Mouse (Mus musculus): ENCODE results near the gene Krtap5-5. TPM values are rescaled to one million over a fixed set of nuclear protein-coding genes. Genes with fewer than 3 reads are reported as not detected.
"Not testable (repeated sequence)": the region's sequence is repeated elsewhere in the genome, so short reads cannot be mapped to it uniquely, and the experiment has no call there.

Gene Krtap5-5
- total RNA-seq (2022): not detected

- DNase-seq (ENCODE audit: low spot score in 2 of 2): not testable (repeated sequence)
These were observed at the start of gene Krtap5-5 for GRCm38 (mm10) chr7:142229871-142230270. Gene Krtap5-5, minus strand, starts transcription at chr7:142229971.

GRCm38 (mm10) chr7:142279291-142279690 is 49.5 kb upstream of the Krtap5-5 start:
- DNase-seq (ENCODE audit: low spot score in 2 of 2): not testable (repeated sequence)

DNA sequence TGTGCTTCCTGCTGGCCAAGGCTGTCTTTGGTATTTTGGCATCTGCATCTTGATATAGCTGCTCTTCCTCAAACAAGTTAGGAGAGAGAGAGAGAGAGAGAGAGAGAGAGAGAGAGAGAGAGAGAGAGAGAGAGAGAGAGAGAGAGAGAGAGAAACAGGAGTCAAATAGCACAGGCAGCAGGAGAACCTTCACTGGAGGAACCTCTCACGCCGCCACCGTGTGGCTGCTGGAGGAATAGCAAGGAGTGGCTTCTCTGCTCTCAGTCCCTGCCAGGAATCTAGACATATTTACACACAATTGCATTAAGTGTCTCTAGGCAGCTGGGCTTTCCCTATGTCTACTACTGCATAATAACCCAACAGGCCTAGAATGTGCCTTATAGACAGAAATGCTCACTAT is 48.4 kb upstream of the Krtap5-5 start:
- DNase-seq (ENCODE audit: low spot score in 2 of 2): peak in 1 of 2 experiments; percentile 49

GRCm38 (mm10) chr7:142274263-142274662 is 44.5 kb upstream of the Krtap5-5 start, which contains the start of gene Gm4559:
Gene Gm4559, minus strand, starts transcription at chr7:142274363.
- DNase-seq (ENCODE audit: low spot score in 2 of 2): not testable (repeated sequence)

GRCm38 (mm10) chr7:142258254-142258653 is 28.5 kb upstream of the Krtap5-5 start, which contains the start of gene Gm2431:
Gene Gm2431, minus strand, starts transcription at chr7:142258354.
- DNase-seq (ENCODE audit: low spot score in 2 of 2): not testable (repeated sequence)

GRCm38 (mm10) chr7:142255517-142255916 is 25.7 kb upstream of the Krtap5-5 start:
- peak in 1 of 2 experiments; percentile 23 for DNase-seq (ENCODE audit: low spot score in 2 of 2)

GRCm38 (mm10) chr7:142249824-142250223 is 20.1 kb upstream of the Krtap5-5 start:
- DNase-seq (ENCODE audit: low spot score in 2 of 2): peak; percentile 4 to 12

DNA sequence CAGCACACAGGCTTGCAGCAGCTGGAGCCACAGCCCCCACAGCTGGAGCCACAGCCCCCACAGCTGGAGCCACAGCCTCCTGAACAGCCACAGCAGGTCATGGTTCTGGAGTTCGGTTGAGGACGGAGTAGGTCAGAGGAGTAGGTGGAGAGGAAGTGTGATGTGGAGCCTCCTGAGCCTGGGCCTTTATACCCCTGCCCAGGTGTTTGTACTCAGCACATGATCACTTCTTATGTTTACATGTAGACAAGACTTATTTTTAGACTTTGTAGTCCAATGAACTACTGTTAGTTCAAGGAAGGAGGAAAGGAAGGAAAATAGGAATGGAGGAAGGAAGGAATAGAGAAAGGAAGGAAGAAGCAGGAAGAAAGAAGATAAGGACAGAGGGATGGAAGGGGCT is 11.2 kb upstream of the Krtap5-5 start, which contains the start of gene Gm40460:
Gene Gm40460, minus strand, starts transcription at position 101 of the 400 bp plus-strand sequence.
- no peak for DNase-seq (ENCODE audit: low spot score in 2 of 2)

- DNase-seq (ENCODE audit: low spot score in 2 of 2): no peak
These were observed 1.8 kb upstream of the Krtap5-5 start for GRCm38 (mm10) chr7:142231540-142231939.

DNA sequence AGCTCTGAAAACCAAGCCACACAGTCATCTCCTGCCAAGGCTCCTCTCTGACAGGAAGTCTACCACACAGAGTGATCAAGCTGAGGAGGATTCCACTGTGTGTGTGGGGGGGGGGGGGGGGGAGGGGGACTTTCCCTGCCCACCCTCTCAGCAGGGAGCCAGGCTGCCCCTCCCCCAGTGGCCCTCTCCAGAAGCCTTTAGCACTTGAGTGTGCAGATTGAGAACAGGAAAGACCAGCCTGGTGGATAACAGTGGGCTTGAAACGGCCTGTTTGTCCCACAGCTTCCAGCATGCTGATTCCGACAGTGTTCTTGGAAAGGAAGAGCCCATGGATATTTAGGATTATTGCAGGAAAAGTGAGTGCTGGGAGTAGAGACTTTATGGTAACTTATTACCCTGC is 5.3 kb downstream of the Krtap5-5 start:
- DNase-seq (ENCODE audit: low spot score in 2 of 2): no peak

- DNase-seq (ENCODE audit: low spot score in 2 of 2): not testable (repeated sequence)
These were observed 17.6 kb downstream of the Krtap5-5 start for GRCm38 (mm10) chr7:142212136-142212535.

DNA sequence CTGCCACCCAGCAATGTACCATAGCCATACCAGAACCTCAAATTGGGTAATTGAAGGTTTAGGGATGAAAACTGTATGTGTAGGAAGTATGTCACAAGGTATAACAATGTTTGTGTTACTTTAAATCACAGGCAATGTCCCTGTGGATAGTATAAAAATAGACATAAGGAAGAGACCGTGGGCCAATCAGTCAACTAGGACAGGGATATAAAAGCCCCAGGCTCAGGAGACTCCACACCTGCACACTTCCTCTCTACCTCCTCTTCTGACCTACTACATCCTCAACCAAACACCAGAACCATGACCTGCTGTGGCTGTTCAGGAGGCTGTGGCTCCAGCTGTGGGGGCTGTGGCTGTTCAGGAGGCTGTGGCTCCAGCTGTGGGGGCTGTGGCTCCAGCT is 18.2 kb downstream of the Krtap5-5 start, which contains the start of gene Gm7579:
Gene Gm7579, plus strand, starts transcription at position 301 of the 400 bp plus-strand sequence.
- no peak for DNase-seq (ENCODE audit: low spot score in 2 of 2)

DNA sequence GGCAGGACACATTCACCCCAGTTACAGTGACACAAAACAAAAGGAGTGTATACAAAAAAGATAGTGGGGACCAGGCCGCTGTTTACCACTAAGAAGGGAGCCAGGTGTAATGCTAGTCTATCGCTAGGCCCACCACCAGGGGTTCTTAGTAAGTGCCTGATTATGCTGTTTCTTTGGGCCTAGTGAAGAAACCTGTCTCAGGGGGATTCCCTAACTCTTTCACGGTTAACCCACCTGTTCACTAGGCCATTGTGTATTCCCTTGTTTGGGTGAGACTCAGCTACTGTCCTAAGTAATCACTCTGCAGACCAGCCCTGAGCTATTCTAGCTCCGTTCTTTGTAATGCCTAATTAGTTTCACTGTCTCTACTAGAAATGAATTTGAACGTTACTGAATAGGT is 22.9 kb downstream of the Krtap5-5 start:
- DNase-seq (ENCODE audit: low spot score in 2 of 2): not testable (repeated sequence)

DNA sequence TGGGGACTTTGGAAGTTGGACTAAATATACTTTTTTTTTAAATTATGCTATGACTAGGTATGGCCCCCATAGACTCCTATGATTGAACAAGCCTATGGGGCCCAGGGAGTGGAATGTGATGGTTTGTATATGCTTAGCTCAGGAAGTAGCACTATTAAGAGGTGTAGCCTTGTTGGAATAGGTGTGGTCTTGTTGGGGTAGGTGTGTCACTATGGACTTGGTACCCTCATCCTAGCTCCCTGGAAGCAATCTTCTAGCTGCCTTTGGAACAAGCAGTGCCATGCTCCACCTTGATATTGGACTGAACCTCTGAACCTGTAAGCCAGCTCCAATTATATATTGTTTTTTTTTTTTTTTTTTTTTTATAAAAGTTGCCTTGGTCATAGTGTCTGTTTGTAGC is 24.3 kb downstream of the Krtap5-5 start:
- DNase-seq (ENCODE audit: low spot score in 2 of 2): no peak

DNA sequence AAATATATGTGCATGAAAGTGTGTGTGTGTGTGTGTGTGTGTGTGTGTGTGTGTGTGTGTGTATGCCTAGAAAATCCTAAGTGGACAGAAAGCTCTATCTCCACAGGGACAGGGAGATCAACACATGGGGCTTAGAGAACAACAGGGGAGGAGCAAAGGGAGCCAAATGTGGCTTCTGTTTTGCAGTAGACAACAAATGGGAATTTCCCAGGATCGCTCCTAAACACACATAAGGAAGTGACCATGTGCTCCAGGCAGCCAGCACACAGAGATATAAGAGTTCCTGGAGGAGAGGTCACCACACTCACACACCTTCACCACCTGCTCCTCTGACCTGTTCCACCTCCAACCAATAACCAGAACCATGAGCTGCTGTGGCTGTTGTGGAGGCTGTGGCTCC is 28.7 kb downstream of the Krtap5-5 start, which contains the start of gene Krtap5-3:
Gene Krtap5-3, plus strand, starts transcription at position 301 of the 400 bp plus-strand sequence.
- no peak for DNase-seq (ENCODE audit: low spot score in 2 of 2)

DNA sequence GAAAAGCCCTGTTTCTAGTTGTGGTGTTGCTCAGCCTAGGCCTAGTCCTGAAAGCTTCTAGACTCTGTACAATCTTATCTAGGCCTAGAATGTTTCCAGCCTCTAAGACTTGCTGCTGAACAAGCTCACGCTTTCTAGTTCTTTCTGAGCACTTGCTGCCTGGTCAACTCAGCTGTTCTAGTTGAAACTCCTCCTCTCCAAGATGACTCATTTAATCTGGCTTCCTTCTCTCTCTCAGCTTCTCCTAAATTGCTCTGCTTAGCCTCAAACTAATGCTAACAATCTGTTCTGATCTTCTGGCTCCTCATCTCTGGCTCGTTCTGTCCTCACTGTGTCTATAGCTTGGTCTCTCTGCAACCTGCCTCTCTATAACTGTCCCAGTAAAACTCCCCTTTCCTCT is 31.0 kb downstream of the Krtap5-5 start:
- DNase-seq (ENCODE audit: low spot score in 2 of 2): no peak

- DNase-seq (ENCODE audit: low spot score in 2 of 2): no peak
These were observed 39.5 kb downstream of the Krtap5-5 start, which contains the start of gene Gm10153 for GRCm38 (mm10) chr7:142190289-142190688. Gene Gm10153, minus strand, starts transcription at chr7:142190389.

DNA sequence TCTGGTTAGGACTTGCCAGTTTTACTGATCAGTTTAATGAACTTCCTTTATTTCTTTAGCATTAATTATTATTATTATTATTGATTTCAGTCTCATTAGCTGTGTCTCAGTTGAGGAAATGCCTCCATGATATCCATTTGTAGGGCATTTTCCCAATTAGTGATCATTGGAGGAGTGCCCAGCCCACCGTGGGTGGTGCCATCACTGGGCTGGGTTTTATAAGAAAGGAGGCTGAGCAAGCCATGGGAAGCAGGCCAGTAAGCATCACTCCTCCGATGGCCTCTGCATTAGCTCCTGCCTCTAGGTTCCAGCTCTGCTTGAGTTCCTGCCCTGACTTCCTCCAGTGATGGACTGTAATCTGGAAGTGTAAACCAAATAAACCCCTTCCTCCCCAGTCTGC is 41.6 kb downstream of the Krtap5-5 start:
- DNase-seq (ENCODE audit: low spot score in 2 of 2): no peak

DNA sequence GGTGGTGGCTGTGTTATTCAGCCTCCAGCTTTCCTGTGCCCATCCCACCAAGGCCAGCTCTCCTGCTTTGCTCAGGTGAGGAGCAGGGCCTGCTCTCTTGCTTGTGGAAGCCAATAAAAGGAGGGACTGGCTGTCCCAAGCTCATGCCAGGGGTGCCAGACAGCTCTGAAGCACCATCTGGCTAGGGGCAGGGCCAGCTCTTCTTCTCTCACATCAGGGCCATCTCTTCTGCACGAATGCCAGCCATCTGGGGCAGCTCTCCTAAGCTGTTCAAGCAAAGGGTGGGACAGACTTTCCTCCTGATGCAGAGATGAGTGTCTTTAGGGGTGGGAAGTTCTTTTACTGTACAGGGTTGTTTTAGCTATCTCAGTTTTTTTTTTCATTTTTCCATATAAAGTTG is 48.8 kb downstream of the Krtap5-5 start:
- DNase-seq (ENCODE audit: low spot score in 2 of 2): no peak
